Mouse (Mus musculus): ENCODE measurements around the gene Fam241b.
"Not testable (repeated sequence)": the region's sequence is repeated elsewhere in the genome, so short reads cannot be mapped to it uniquely, and the experiment has no call there.

Gene Fam241b

GRCm38 (mm10) chr10:62128316-62128951 lies 15.3 kb downstream of the Fam241b start:
- DNase-seq, result peak in 1 of 2 experiments; percentile 7

GRCm38 (mm10) chr10:62127711-62128231 lies 15.9 kb downstream of the Fam241b start:
- peak in 1 of 2 experiments; percentile 43 for DNase-seq

- peak in 1 of 2 experiments; percentile 25 for DNase-seq
Measured at GRCm38 (mm10) chr10:62127137-62127536, 16.6 kb downstream of the Fam241b start.

GRCm38 (mm10) chr10:62113865-62114647 lies 29.7 kb downstream of the Fam241b start:
- DNase-seq, result no peak

- DNase-seq, result peak in 1 of 2 experiments; percentile 64
Measured at GRCm38 (mm10) chr10:62111207-62111576, 32.5 kb downstream of the Fam241b start.

- peak; percentile 98 for DNase-seq
Measured at GRCm38 (mm10) chr10:62110504-62111206, 33.1 kb downstream of the Fam241b start.

GRCm38 (mm10) chr10:62107048-62107447 lies 36.7 kb downstream of the Fam241b start:
- no peak for DNase-seq

- DNase-seq, result peak; percentile 79 to 87
Measured at GRCm38 (mm10) chr10:62104835-62105576, 38.7 kb downstream of the Fam241b start.

- peak; percentile 87 to 91 for DNase-seq
Measured at GRCm38 (mm10) chr10:62101504-62102439, 41.9 kb downstream of the Fam241b start.

GRCm38 (mm10) chr10:62099749-62100403 lies 43.8 kb downstream of the Fam241b start:
- DNase-seq, result no peak

- no peak for DNase-seq
Measured at GRCm38 (mm10) chr10:62094401-62094800, 49.3 kb downstream of the Fam241b start.

- DNase-seq, result no peak
Measured at GRCm38 (mm10) chr10:62093903-62094302, 49.8 kb downstream of the Fam241b start.

- no peak for DNase-seq
Measured at GRCm38 (mm10) chr10:62089486-62089885, 54.2 kb downstream of the Fam241b start.

- no peak for DNase-seq
Measured at GRCm38 (mm10) chr10:62089071-62089470, 54.6 kb downstream of the Fam241b start.

- no peak for DNase-seq
Measured at GRCm38 (mm10) chr10:62088411-62088810, 55.3 kb downstream of the Fam241b start.

GRCm38 (mm10) chr10:62086826-62087225 lies 56.9 kb downstream of the Fam241b start:
- no peak for DNase-seq

GRCm38 (mm10) chr10:62086044-62086443 lies 57.7 kb downstream of the Fam241b start:
- peak; percentile 42 to 60 for DNase-seq

- DNase-seq, result no peak
Measured at GRCm38 (mm10) chr10:62076248-62077134, 67.2 kb downstream of the Fam241b start.

- DNase-seq, result not testable (repeated sequence)
Measured at GRCm38 (mm10) chr10:62071346-62071745, 72.4 kb downstream of the Fam241b start.

GRCm38 (mm10) chr10:62070636-62071035 lies 73.1 kb downstream of the Fam241b start:
- DNase-seq, result no peak
